Mouse (Mus musculus) lung, postnatal 10 days (tissue): ENCODE results near the gene Scyl2.
"Not testable (repeated sequence)": the region's sequence is repeated elsewhere in the genome, so short reads cannot be mapped to it uniquely, and the experiment has no call there.

Experiments used
- DNase-seq: peaks from one replicate; pipeline ENCODE4 v3.0.0; 2021

Scyl2 gene

GRCm38 (mm10) chr10:89686139-89686808 lies at the start of gene Scyl2:
Gene Scyl2, minus strand, starts transcription at chr10:89686285.
- DNase-seq = peak; percentile 95

- DNase-seq = peak; percentile 97
Observed at GRCm38 (mm10) chr10:89732001-89732794, 46.1 kb upstream of the Scyl2 start, which contains the start of gene Actr6. Gene Actr6, minus strand, starts transcription at chr10:89732295.

- DNase-seq = no peak
Observed at GRCm38 (mm10) chr10:89731341-89731740, 45.3 kb upstream of the Scyl2 start.

- DNase-seq = no peak
Observed at GRCm38 (mm10) chr10:89730386-89730785, 44.3 kb upstream of the Scyl2 start.

GRCm38 (mm10) chr10:89722247-89723195 lies 36.4 kb upstream of the Scyl2 start:
- no peak for DNase-seq

- DNase-seq = no peak
Observed at GRCm38 (mm10) chr10:89720796-89721195, 34.7 kb upstream of the Scyl2 start.

- DNase-seq = no peak
Observed at GRCm38 (mm10) chr10:89720252-89720651, 34.2 kb upstream of the Scyl2 start.

GRCm38 (mm10) chr10:89714910-89715309 lies 28.8 kb upstream of the Scyl2 start:
- DNase-seq = no peak

GRCm38 (mm10) chr10:89708720-89709119 lies 22.6 kb upstream of the Scyl2 start:
- peak; percentile 11 for DNase-seq

- no peak for DNase-seq
Observed at GRCm38 (mm10) chr10:89707397-89707796, 21.3 kb upstream of the Scyl2 start.

- DNase-seq = peak; percentile 36
Observed at GRCm38 (mm10) chr10:89703042-89703441, 17.0 kb upstream of the Scyl2 start.

GRCm38 (mm10) chr10:89697956-89698355 lies 11.9 kb upstream of the Scyl2 start:
- no peak for DNase-seq

GRCm38 (mm10) chr10:89696270-89696669 lies 10.2 kb upstream of the Scyl2 start:
- DNase-seq = not testable (repeated sequence)

- no peak for DNase-seq
Observed at GRCm38 (mm10) chr10:89695194-89695911, 9.3 kb upstream of the Scyl2 start.

- no peak for DNase-seq
Observed at GRCm38 (mm10) chr10:89690021-89690420, 3.9 kb upstream of the Scyl2 start.

GRCm38 (mm10) chr10:89687455-89687854 lies 1.4 kb upstream of the Scyl2 start:
- no peak for DNase-seq

GRCm38 (mm10) chr10:89685391-89686138 lies 520 bp downstream of the Scyl2 start:
- DNase-seq = no peak

- no peak for DNase-seq
Observed at GRCm38 (mm10) chr10:89682961-89683360, 3.1 kb downstream of the Scyl2 start.

GRCm38 (mm10) chr10:89682157-89682556 lies 3.9 kb downstream of the Scyl2 start:
- no peak for DNase-seq

- no peak for DNase-seq
Observed at GRCm38 (mm10) chr10:89681706-89682105, 4.4 kb downstream of the Scyl2 start.

GRCm38 (mm10) chr10:89680517-89680916 lies 5.6 kb downstream of the Scyl2 start:
- DNase-seq = no peak

- DNase-seq = no peak
Observed at GRCm38 (mm10) chr10:89679448-89679847, 6.6 kb downstream of the Scyl2 start.
